Mouse (Mus musculus) midbrain, postnatal 0 days (tissue): ENCODE results near the gene Adh7. TPM values are rescaled to one million over a fixed set of nuclear protein-coding genes. Genes with fewer than 3 reads are reported as not detected.

Experiments used
- ATAC-seq: fragments of 200-750 bp; cut with Nextera tagmentation; 2 replicates; pipeline ENCODE4 v1.8.0; 2017; ENCODE audit warnings: moderate number of reproducible peaks, mild to moderate bottlenecking, moderate TSS enrichment, moderate library complexity; ENCODE audit not compliant: low FRiP score
- DNase-seq: peaks from one replicate; pipeline ENCODE4 v3.0.0-alpha.2; 2015; ENCODE audit warnings: low spot score
- H3K27ac ChIP-seq: fragments of 300-500 bp; sonication (generic); 2 replicates; pipeline ENCODE4 v1.5.1; 2014; ENCODE audit warnings: low read depth, mild to moderate bottlenecking, low read length, mixed read lengths
- H3K27me3 ChIP-seq: fragments of 300-500 bp; sonication (generic); 2 replicates; pipeline ENCODE4 v1.6.1; 2014; ENCODE audit warnings: low read length, control low read depth, mixed read lengths; ENCODE audit not compliant: insufficient read depth
- H3K36me3 ChIP-seq: fragments of 300-500 bp; sonication (generic); 2 replicates; pipeline ENCODE4 v1.6.1; 2014; ENCODE audit warnings: low read length, control low read depth, mixed read lengths; ENCODE audit not compliant: insufficient read depth
- H3K4me1 ChIP-seq: fragments of 300-500 bp; sonication (generic); 2 replicates; pipeline ENCODE4 v1.6.1; 2014; ENCODE audit warnings: mild to moderate bottlenecking, control low read depth, antibody characterized with exemption, low read length, mixed read lengths; ENCODE audit not compliant: insufficient read depth
- H3K4me2 ChIP-seq: fragments of 300-500 bp; sonication (generic); 2 replicates; pipeline ENCODE4 v1.6.1; 2014; ENCODE audit warnings: low read depth, mild to moderate bottlenecking, low read length, mixed read lengths; ENCODE audit not compliant: poor library complexity, severe bottlenecking
- H3K4me3 ChIP-seq: fragments of 300-500 bp; sonication (generic); 2 replicates; pipeline ENCODE4 v1.5.1; 2014; ENCODE audit warnings: low read depth, mild to moderate bottlenecking, low read length, moderate library complexity
- H3K9ac ChIP-seq: fragments of 300-500 bp; sonication (generic); replicated peaks from 2 replicates; pipeline ENCODE4 v1.6.1; 2014; ENCODE audit warnings: mild to moderate bottlenecking, low read length, moderate library complexity, mixed read lengths; ENCODE audit not compliant: poor library complexity, severe bottlenecking
- H3K9me3 ChIP-seq: fragments of 300-500 bp; sonication (generic); 2 replicates; pipeline ENCODE4 v1.6.1; 2016; ENCODE audit warnings: low read length, control low read depth
- CTCF ChIP-seq: IDR thresholded peaks from 2 replicates; pipeline ENCODE4 v1.5.1; 2016; ENCODE audit warnings: antibody characterized with exemption, mild to moderate bottlenecking
- WGBS: fragments of 180-500 bp; shearing (Covaris S2); extraction: QIAGEN DNeasy Blood & Tissue Kit; methylation state at CpG from one replicate; pipeline ENCODE4 v1.1.7; 2014; 5-methylcytosine and 5-hydroxymethylcytosine counted together
- polyA plus RNA-seq: library from polyadenylated mRNA; unstranded; fragments of >200 nt; fragmentation: Nextera tagmentation; extraction: Ambion mirVana; gene quantifications from 2 replicates; pipeline ENCODE4 v1.2.1, GENCODE M21; 2015
- total RNA-seq: library from RNA; depleted of rRNA; stranded (reverse); fragments of >200 nt; gene quantifications from 2 replicates; pipeline ENCODE4 v1.2.3, GENCODE M21; 2014

Gene Adh7
- total and polyA plus RNA-seq, 2 experiments from 2014 or later, result 0.99 to 2.0 TPM

DNA sequence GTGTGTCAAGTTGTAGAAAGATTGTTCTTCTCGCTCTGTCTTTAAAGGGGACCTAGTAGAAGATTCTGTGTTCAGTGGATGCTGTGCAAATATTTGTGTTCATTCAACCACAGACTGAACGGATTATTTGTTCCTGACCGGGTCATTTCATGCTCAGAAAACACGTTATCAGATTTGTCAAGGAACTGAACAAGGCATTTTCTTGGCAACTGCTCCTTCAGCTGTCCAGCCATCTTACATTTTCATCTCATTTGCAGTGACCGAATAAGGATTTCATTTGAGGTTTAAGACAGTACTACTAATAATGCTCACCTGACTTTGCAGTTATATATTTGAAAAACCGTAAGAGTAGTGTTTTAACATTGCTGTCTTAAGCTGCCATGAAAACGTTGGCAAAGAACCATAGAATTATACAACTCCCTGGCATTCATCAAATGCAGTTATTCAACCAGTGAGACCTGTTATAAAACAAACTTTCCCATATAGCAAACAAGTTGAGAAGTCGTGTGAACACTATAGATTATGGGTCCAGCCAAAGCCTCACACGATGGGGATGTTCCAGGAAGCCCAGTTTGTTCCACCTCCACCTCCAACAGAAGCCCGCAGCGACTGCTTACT, 19.1 kb downstream of the Adh7 start:
- ATAC-seq, result no peak
- no peak for TF ChIP-seq CTCF
- Histone ChIP-seq H3K27ac (no peak overlapping the region), H3K9me3 (no peaks in the 10 kb centered on the region), H3K27me3 (no peaks in the 10 kb centered on the region), H3K36me3 (no peaks in the 10 kb centered on the region), H3K4me3 (no peak overlapping the region), H3K4me1 (no peaks in the 10 kb centered on the region), H3K4me2 (no peak overlapping the region), H3K9ac (no peak overlapping the region)
- DNase-seq, result peak; percentile 46
- 77% methylated on average over 11 of the region's 11 CpGs for WGBS

DNA sequence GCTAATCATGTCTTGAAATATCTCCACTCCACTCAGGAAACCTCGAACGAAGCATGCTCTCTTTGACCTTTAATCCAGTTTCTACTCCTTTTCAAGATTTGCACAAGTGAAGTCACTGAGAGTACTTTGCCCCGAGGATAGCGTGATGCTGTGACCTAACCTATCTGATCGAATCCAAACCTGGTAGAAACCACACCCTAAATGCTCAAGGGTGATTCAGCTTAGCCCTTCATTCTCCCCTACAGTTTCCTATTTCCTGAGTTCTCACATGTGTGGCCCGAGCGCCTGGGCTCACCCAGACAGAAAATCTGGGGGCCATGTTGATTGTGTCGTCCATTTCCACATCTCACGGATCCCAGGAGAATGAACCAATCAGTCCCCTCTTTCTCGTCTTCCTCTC, 20.5 kb downstream of the Adh7 start:
- Histone ChIP-seq H3K27me3 (no peaks in the 10 kb centered on the region), H3K9me3 (no peaks in the 10 kb centered on the region), H3K4me3 (no peak overlapping the region), H3K4me2 (no peak overlapping the region), H3K9ac (no peak overlapping the region), H3K36me3 (no peaks in the 10 kb centered on the region), H3K4me1 (no peaks in the 10 kb centered on the region), H3K27ac (no peak overlapping the region)
- ATAC-seq, result no peak
- no peak for DNase-seq
- TF ChIP-seq CTCF, result no peak
- WGBS, result 91% methylated on average over 10 of the region's 10 CpGs

DNA sequence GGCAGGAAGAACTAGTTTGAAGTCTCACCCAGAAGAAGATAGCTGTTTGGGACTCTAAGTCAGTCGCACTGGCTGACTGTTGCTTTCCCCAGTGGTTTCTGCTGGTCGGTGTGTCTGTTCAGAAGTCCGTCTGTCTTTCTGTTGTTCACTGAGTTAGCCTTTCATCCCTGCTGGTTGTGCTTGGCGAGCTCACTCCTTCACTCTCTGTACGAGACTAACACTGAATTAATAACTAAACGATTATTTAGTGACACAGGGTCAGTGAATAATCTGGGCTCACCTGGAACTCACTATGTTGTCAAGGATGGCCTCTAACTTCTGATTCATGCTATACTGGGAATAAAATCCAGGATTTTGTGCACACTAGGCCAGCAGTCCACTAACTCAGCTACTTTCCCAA, 21.9 kb downstream of the Adh7 start:
- WGBS, result 90% methylated on average over 6 of the region's 6 CpGs
- Histone ChIP-seq H3K9me3 (no peaks in the 10 kb centered on the region), H3K27me3 (no peaks in the 10 kb centered on the region), H3K27ac (no peak overlapping the region), H3K4me1 (no peaks in the 10 kb centered on the region), H3K9ac (no peak overlapping the region), H3K4me3 (no peak overlapping the region), H3K36me3 (no peaks in the 10 kb centered on the region), H3K4me2 (no peak overlapping the region)
- TF ChIP-seq CTCF, result no peak
- DNase-seq (no peak), ATAC-seq (no peak)

DNA sequence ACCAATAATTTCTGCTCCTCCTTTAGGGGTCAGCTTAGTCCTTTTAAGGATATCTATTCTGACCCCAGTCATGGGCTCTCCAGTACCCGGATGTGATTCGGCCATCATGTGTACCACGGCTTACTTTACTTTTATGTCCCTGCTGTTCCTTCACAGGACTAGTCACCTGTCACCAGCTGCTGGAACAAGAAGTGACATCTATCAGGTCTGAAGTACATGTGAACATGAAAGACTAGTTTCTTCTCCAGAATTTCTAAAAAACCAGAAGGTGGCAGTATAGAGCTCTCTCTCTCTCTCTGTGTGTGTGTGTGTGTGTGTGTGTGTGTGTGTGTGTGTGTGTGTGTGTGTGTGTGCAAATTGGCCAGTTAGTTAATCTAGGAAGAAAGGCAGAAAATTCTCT, 22.9 kb downstream of the Adh7 start:
- Histone ChIP-seq H3K4me1 (no peaks in the 10 kb centered on the region), H3K9ac (no peak overlapping the region), H3K36me3 (no peaks in the 10 kb centered on the region), H3K27me3 (no peaks in the 10 kb centered on the region), H3K4me3 (no peak overlapping the region), H3K27ac (no peak overlapping the region), H3K4me2 (no peak overlapping the region), H3K9me3 (no peaks in the 10 kb centered on the region)
- peak; percentile 68 for TF ChIP-seq CTCF
- DNase-seq, result peak; percentile 43
- WGBS, result 95% methylated on average over 3 of the region's 3 CpGs
- ATAC-seq, result no peak

DNA sequence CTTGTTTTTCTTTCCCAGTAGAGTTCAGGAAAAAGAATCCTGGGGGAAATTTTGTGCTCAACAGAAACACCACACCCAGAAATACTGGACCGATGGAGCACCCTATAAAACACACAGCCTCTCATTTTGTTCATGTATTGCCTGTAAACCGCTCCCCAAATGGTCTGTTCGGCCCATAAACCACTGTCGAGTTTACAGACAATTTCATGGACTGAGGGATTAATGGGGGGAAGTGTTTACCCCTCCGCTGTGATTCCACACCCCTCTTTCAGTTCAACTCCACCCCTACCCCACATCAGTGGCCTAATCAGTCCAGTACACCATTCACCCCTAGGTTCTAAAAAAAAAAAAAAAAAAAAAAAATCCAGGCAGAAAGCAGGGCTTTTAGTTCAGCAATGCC, 23.4 kb downstream of the Adh7 start:
- Histone ChIP-seq H3K36me3 (no peaks in the 10 kb centered on the region), H3K4me2 (no peak overlapping the region), H3K4me3 (no peak overlapping the region), H3K27me3 (no peaks in the 10 kb centered on the region), H3K9ac (no peak overlapping the region), H3K27ac (no peak overlapping the region), H3K4me1 (no peaks in the 10 kb centered on the region), H3K9me3 (no peaks in the 10 kb centered on the region)
- WGBS, result 72% methylated on average over 5 of the region's 5 CpGs
- TF ChIP-seq CTCF, result no peak
- ATAC-seq, result no peak
- no peak for DNase-seq

DNA sequence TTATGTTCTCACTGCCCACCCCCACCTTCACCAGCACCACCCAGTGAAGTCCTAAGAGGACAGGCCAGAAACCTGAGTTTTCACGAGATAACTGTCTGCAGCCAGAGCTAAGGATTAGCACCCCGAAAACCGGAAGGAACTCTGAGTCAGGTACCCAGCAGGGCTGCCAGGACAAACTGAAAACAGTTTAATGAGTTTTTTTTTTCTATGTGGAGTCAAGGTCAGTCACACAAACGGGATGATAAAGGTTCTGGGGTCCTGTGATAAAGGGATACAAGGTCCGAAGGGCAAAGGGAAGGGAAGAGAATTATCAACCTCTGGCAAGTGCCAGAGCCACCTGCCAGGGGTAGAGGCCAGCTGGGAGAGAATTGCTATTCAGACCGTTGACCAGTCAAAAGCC, 23.8 kb downstream of the Adh7 start:
- H3K9ac ChIP-seq, result no peak overlapping the region

More for the DNA sequence above, 23.8 kb downstream of the Adh7 start:
- no peaks in the 10 kb centered on the region for H3K4me1 ChIP-seq
- no peak overlapping the region for H3K4me3 ChIP-seq
- ATAC-seq (no peak), DNase-seq (no peak)
- H3K9me3 ChIP-seq, result no peaks in the 10 kb centered on the region
- WGBS, result 63% methylated on average over 6 of the region's 6 CpGs
- no peak overlapping the region for H3K27ac ChIP-seq
- H3K4me2 ChIP-seq, result no peak overlapping the region
- H3K36me3 ChIP-seq, result no peaks in the 10 kb centered on the region
- no peaks in the 10 kb centered on the region for H3K27me3 ChIP-seq
- TF ChIP-seq CTCF, result no peak
